Mouse (Mus musculus) cerebellum, adult 2 months (tissue): ENCODE measurements around the gene Chchd1. TPM values are rescaled to one million over a fixed set of nuclear protein-coding genes. Genes with fewer than 3 reads are reported as not detected.

Source experiments
- DNase-seq, 2 experiments: peaks; one replicate each; pipeline ENCODE4 v3.0.0; 2021
- H3K27ac ChIP-seq: fragments of 200-500 bp; 2 replicates; pipeline ENCODE4 v1.5.1; 2012; ENCODE audit warnings: low read length, control low read depth, inconsistent platforms; ENCODE audit not compliant: insufficient read depth
- H3K27me3 ChIP-seq: fragments of 200-500 bp; 2 replicates; pipeline ENCODE4 v1.6.1; 2012; ENCODE audit warnings: inconsistent platforms, mild to moderate bottlenecking, low read length, moderate library complexity; ENCODE audit not compliant: control insufficient read depth, insufficient read depth
- H3K4me1 ChIP-seq: fragments of 200-500 bp; 2 replicates; pipeline ENCODE4 v1.6.1; 2011; ENCODE audit warnings: low read length; ENCODE audit not compliant: control insufficient read depth, insufficient read depth
- H3K4me3 ChIP-seq: fragments of 200-500 bp; replicated peaks from 2 replicates; pipeline ENCODE3; 2011; ENCODE audit warnings: mild to moderate bottlenecking, low read depth, low read length, control low read depth; ENCODE audit not compliant: insufficient read depth
- CTCF ChIP-seq: fragments of 200-500 bp; IDR thresholded peaks from 2 replicates; pipeline ENCODE4 v1.5.1; 2011; ENCODE audit warnings: low read depth, mild to moderate bottlenecking, control low read depth, low read length, moderate library complexity, borderline replicate concordance; ENCODE audit not compliant: insufficient read depth
- POLR2A ChIP-seq: fragments of 200-500 bp; IDR thresholded peaks from 2 replicates; pipeline ENCODE4 v1.6.1; 2011; ENCODE audit warnings: low read length, control low read depth, borderline replicate concordance; ENCODE audit not compliant: insufficient read depth
- WGBS: fragments of 180-500 bp; shearing (Covaris S2); methylation state at CpG from one replicate; pipeline ENCODE4 v1.1.7; 2018; 5-methylcytosine and 5-hydroxymethylcytosine counted together
- polyA plus RNA-seq: library from polyadenylated mRNA; depleted of rRNA; stranded (reverse); fragments of >200 nt; gene quantifications from 2 replicates; pipeline ENCODE4 v1.2.3, GENCODE M21; 2012; rRNA removed

Gene Chchd1
- polyA plus RNA-seq, 1 experiment: 115 TPM

DNA sequence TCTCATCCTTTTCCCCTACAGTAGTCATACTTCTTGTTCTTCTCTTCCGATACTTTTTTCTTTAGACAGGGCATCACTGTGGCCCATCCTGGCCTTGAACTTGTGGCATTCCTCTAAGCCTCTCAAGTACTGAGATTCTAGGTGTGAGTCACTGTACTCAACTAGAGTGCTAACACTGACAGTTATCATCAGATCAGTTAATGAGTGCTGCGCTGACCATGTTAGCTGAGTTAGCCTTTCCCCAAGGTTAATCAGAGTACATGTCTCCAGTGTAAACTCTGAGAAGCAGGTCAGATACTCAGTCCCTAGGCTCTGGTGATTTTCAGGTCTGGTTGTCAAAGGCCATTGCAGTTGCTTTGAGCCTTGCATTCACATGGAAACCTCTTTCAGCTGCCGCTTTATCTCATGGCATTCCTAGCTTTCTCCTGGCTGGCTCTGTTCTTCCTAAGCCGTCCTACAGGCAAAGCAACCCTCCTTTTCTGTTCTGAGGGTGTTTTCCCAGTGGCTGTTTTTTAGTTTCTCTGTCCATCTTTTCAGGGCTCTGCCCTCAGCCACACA lies 46.8 kb downstream of the Chchd1 start:
- WGBS: 92% methylated on average over 4 of the region's 4 CpGs
- Histone ChIP-seq H3K27ac (no peak overlapping the region), H3K4me3 (no peak overlapping the region), H3K27me3 (no peaks in the 10 kb centered on the region), H3K4me1 (peaks cover 18% of the 10 kb centered on the region)
- no peak for DNase-seq
- no peak for TF ChIP-seq CTCF

DNA sequence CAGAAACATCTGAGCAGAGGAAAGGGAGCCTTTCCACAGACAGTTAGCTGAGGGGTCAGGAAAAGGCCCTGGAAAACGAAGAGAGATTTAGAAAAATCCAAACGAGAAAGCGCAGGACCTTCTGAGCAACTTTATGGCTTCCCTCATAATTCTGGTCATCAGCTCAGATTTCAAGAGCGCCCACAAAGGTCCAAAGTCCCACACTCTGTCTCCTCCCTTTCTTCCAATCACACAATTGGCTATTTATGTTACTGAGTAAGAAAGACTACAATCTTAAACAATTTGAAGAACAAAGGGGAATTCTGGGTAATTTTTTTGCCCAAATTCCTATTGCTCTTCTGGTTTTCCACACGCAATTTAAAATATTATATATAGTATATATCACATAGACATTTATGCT lies 47.7 kb downstream of the Chchd1 start:
- TF ChIP-seq CTCF (no peak), POLR2A (no peak)
- no peak overlapping the region for H3K27ac ChIP-seq
- H3K4me3 ChIP-seq: no peak overlapping the region
- no peak for DNase-seq
- no peaks in the 10 kb centered on the region for H3K27me3 ChIP-seq
- peaks cover 12% of the 10 kb centered on the region for H3K4me1 ChIP-seq
- 92% methylated on average over 5 of the region's 5 CpGs for WGBS

DNA sequence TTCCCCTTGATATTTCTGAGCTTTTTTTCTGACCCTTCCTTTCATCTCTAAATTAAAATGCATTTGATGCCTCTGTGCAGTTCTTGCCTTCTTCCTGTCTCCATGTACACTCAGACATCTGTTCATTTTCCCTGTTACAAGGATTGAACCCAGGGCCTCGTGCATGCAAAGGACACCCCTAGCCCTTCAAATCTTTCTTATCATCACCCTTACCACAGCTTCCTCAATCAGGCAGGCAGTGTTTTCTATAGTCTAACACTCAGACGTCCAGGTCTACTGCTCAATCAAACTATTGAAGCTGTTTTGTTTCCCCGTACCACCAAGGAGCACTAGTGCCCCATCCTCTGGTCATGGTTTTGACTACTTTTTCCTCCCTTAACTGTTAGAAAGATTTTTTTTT lies 51.0 kb downstream of the Chchd1 start:
- DNase-seq: no peak
- no peaks in the 10 kb centered on the region for H3K27me3 ChIP-seq
- 86% methylated on average over 3 of the region's 3 CpGs for WGBS
- TF ChIP-seq CTCF (no peak), POLR2A (no peak)
- H3K4me1 ChIP-seq: peaks cover 24% of the 10 kb centered on the region
- no peak overlapping the region for H3K27ac ChIP-seq
- no peak overlapping the region for H3K4me3 ChIP-seq

Other genes starting within 250 kb of the Chchd1 start
- 69.6 and 72.2 TPM in 2 replicates for gene Anxa7, start 222.9 kb upstream of the Chchd1 start, polyA plus RNA-seq
- 1.1 TPM in 2 replicates for gene Mss51, start 206.1 kb upstream of the Chchd1 start, polyA plus RNA-seq
- 141 and 142 TPM in 2 replicates for gene Ppp3cb, start 156.4 kb upstream of the Chchd1 start, polyA plus RNA-seq
- 60.6 and 63.1 TPM in 2 replicates for gene Usp54, start 61.9 kb upstream of the Chchd1 start, polyA plus RNA-seq
- not detected in 2 replicates for gene Myoz1, start 46.5 kb upstream of the Chchd1 start, polyA plus RNA-seq
- 0.08 and 0.13 TPM in 2 replicates for gene Synpo2l, start 34.7 kb upstream of the Chchd1 start, polyA plus RNA-seq
- 93.3 and 116 TPM in 2 replicates for gene Sec24c, start 28.7 kb upstream of the Chchd1 start, polyA plus RNA-seq
- gene Fut11, start 8.0 kb upstream of the Chchd1 start, polyA plus RNA-seq: 15.9 and 17.1 TPM in 2 replicates
- gene Zswim8, start 4.5 kb downstream of the Chchd1 start, polyA plus RNA-seq: 164 and 177 TPM in 2 replicates
- 37.9 and 43.2 TPM in 2 replicates for gene Ndst2, start 31.6 kb downstream of the Chchd1 start, polyA plus RNA-seq
- gene Camk2g, start 91.1 kb downstream of the Chchd1 start, polyA plus RNA-seq: 217 and 222 TPM in 2 replicates
- gene Plau, start 133.7 kb downstream of the Chchd1 start, polyA plus RNA-seq: 0.90 and 1.1 TPM in 2 replicates
- gene Vcl, start 226.4 kb downstream of the Chchd1 start, polyA plus RNA-seq: 23.9 and 26.7 TPM in 2 replicates